Mouse (Mus musculus): ENCODE measurements around the gene Desi1.
"Not testable (repeated sequence)": the region's sequence is repeated elsewhere in the genome, so short reads cannot be mapped to it uniquely, and the experiment has no call there.

The Desi1 gene

GRCm38 (mm10) chr15:82019288-82019687 lies 14.4 kb downstream of the Desi1 start:
- DNase-seq (ENCODE audit: low spot score) = no peak

GRCm38 (mm10) chr15:82017461-82017860 lies 16.2 kb downstream of the Desi1 start:
- no peak for DNase-seq (ENCODE audit: low spot score)

- DNase-seq (ENCODE audit: low spot score) = no peak
These were observed 16.8 kb downstream of the Desi1 start for GRCm38 (mm10) chr15:82016830-82017229.

GRCm38 (mm10) chr15:82016101-82016808 lies 17.4 kb downstream of the Desi1 start:
- DNase-seq (ENCODE audit: low spot score) = peak; percentile 99

- peak; percentile 27 for DNase-seq (ENCODE audit: low spot score)
These were observed 18.1 kb downstream of the Desi1 start for GRCm38 (mm10) chr15:82015392-82016100.

GRCm38 (mm10) chr15:82014745-82015391 lies 18.8 kb downstream of the Desi1 start:
- DNase-seq (ENCODE audit: low spot score) = no peak

GRCm38 (mm10) chr15:82011947-82012346 lies 21.7 kb downstream of the Desi1 start:
- DNase-seq (ENCODE audit: low spot score) = no peak

GRCm38 (mm10) chr15:82004257-82004656 lies 29.4 kb downstream of the Desi1 start:
- no peak for DNase-seq (ENCODE audit: low spot score)

GRCm38 (mm10) chr15:81993992-81994391 lies 39.7 kb downstream of the Desi1 start:
- no peak for DNase-seq (ENCODE audit: low spot score)

GRCm38 (mm10) chr15:81990549-81990948 lies 43.1 kb downstream of the Desi1 start:
- peak; percentile 64 for DNase-seq (ENCODE audit: low spot score)

- peak; percentile 71 for DNase-seq (ENCODE audit: low spot score)
These were observed 44.1 kb downstream of the Desi1 start for GRCm38 (mm10) chr15:81989371-81990062.

- DNase-seq (ENCODE audit: low spot score) = no peak
These were observed 46.0 kb downstream of the Desi1 start, which contains the start of gene Xrcc6 for GRCm38 (mm10) chr15:81987646-81988045. TSS of gene Xrcc6 (plus strand) at chr15:81987835.

- no peak for DNase-seq (ENCODE audit: low spot score)
These were observed 48.1 kb downstream of the Desi1 start for GRCm38 (mm10) chr15:81985267-81986161.

- DNase-seq (ENCODE audit: low spot score) = no peak
These were observed 51.5 kb downstream of the Desi1 start for GRCm38 (mm10) chr15:81982173-81982572.

- DNase-seq (ENCODE audit: low spot score) = no peak
These were observed 53.3 kb downstream of the Desi1 start, which contains the start of gene 1700029P11Rik for GRCm38 (mm10) chr15:81980321-81980720. TSS of gene 1700029P11Rik (plus strand) at chr15:81980540.

- not testable (repeated sequence) for DNase-seq (ENCODE audit: low spot score)
These were observed 58.5 kb downstream of the Desi1 start for GRCm38 (mm10) chr15:81975156-81975555.

- not testable (repeated sequence) for DNase-seq (ENCODE audit: low spot score)
These were observed 63.2 kb downstream of the Desi1 start for GRCm38 (mm10) chr15:81970498-81970897.

- not testable (repeated sequence) for DNase-seq (ENCODE audit: low spot score)
These were observed 64.0 kb downstream of the Desi1 start for GRCm38 (mm10) chr15:81969635-81970034.

GRCm38 (mm10) chr15:81969173-81969572 lies 64.5 kb downstream of the Desi1 start:
- DNase-seq (ENCODE audit: low spot score) = no peak

GRCm38 (mm10) chr15:81968447-81968846 lies 65.2 kb downstream of the Desi1 start:
- DNase-seq (ENCODE audit: low spot score) = no peak

- DNase-seq (ENCODE audit: low spot score) = no peak
These were observed 65.8 kb downstream of the Desi1 start for GRCm38 (mm10) chr15:81967821-81968220.

All from yolk sac, embryonic 10.5 days (tissue).